Mouse (Mus musculus) kidney, adult 2 months (tissue): ENCODE data around the gene Hacd3. TPM values are rescaled to one million over a fixed set of nuclear protein-coding genes. Genes with fewer than 3 reads are reported as not detected.
A peak's percentile ranks its signal among the peaks of the same experiment; 100 is the strongest.

Source experiments
- DNase-seq: peaks from one replicate; pipeline ENCODE4 v3.0.0; 2021
- H3K27ac ChIP-seq: fragments of 200-500 bp; 2 replicates; pipeline ENCODE4 v1.5.1; 2012; ENCODE audit warnings: low read depth, low read length, control low read depth, inconsistent platforms; ENCODE audit not compliant: insufficient read depth
- H3K27me3 ChIP-seq: fragments of 200-500 bp; replicated peaks from 2 replicates; pipeline ENCODE4 v1.6.1; 2012; ENCODE audit warnings: mild to moderate bottlenecking, moderate library complexity, low read length, inconsistent platforms; ENCODE audit not compliant: control insufficient read depth, insufficient read depth
- H3K36me3 ChIP-seq: fragments of 200-500 bp; 2 replicates; pipeline ENCODE4 v1.6.1; 2012; ENCODE audit warnings: mild to moderate bottlenecking, moderate library complexity, low read length, inconsistent platforms; ENCODE audit not compliant: control insufficient read depth, insufficient read depth
- H3K4me1 ChIP-seq: fragments of 200-500 bp; 2 replicates; pipeline ENCODE4 v1.6.1; 2011; ENCODE audit warnings: low read length; ENCODE audit not compliant: control insufficient read depth, insufficient read depth
- H3K4me3 ChIP-seq: fragments of 200-500 bp; 2 replicates; pipeline ENCODE4 v1.5.1; 2011; ENCODE audit warnings: mild to moderate bottlenecking, low read depth, low read length, control low read depth; ENCODE audit not compliant: insufficient read depth
- CTCF ChIP-seq: fragments of 200-500 bp; conservative IDR thresholded peaks from 2 replicates; pipeline ENCODE4 v1.5.1; 2011; ENCODE audit warnings: low read depth, mild to moderate bottlenecking, control low read depth, low read length, moderate library complexity, mixed read lengths; ENCODE audit not compliant: insufficient read depth, insufficient read length
- POLR2A ChIP-seq: fragments of 200-500 bp; IDR thresholded peaks from one replicate; pipeline ENCODE4 v1.6.1; 2011; ENCODE audit warnings: low read depth, low read length, control low read depth
- WGBS: fragments of 180-500 bp; shearing (Covaris S2); methylation state at CpG from one replicate; pipeline ENCODE4 v1.1.7; 2018; 5-methylcytosine and 5-hydroxymethylcytosine counted together
- polyA plus RNA-seq: library from polyadenylated mRNA; depleted of rRNA; stranded (reverse); fragments of >200 nt; gene quantifications from 2 replicates; pipeline ENCODE4 v1.2.3, GENCODE M21; 2012; rRNA removed

The Hacd3 gene
- 36.9 and 37.5 TPM in 2 replicates for polyA plus RNA-seq

- H3K4me3 ChIP-seq = peak within 1 kb of the TSS; percentile 99
- H3K27me3 ChIP-seq = no peaks in the 10 kb centered on the region
- under 1% methylated on average over 81 of the region's 81 CpGs for WGBS
- H3K36me3 ChIP-seq = no peaks in the 10 kb centered on the region
- peak within 1 kb of the TSS; percentile 89 for H3K27ac ChIP-seq
- TF ChIP-seq CTCF (no peak), POLR2A (peak; percentile 72)
- peak; percentile 94 for DNase-seq
- H3K4me1 ChIP-seq = peaks cover 11% of the 10 kb centered on the region; the same call in 1 of the 2 replicates
Observed at GRCm38 (mm10) chr9:65020991-65021886, at the start of gene Hacd3. Gene Hacd3 (minus strand): TSS chr9:65021693.

DNA sequence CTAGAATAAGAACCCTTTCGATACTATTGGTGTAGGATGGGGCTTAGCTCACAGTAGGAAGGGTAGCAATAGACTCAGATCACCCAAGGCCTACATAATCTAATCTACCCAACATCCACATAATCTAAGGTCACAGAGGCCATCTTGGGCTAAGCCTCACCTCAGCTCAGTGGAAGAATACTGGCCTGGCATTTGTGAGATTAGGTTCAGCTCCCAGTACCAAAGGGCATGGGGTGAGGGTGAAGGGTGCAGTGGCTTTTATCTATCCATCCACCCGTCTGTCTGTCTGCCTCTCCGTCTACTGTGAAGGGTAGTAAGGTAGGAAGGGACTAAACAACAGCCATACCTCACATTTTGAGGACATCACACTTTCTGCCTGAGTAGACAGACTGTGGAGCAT is 49.1 kb upstream of the Hacd3 start:
- Histone ChIP-seq H3K36me3 (peaks cover 1% of the 10 kb centered on the region), H3K27ac (no peak overlapping the region), H3K27me3 (no peaks in the 10 kb centered on the region), H3K4me3 (no peak overlapping the region), H3K4me1 (no peaks in the 10 kb centered on the region)
- TF ChIP-seq POLR2A (no peak), CTCF (no peak)
- WGBS = 90% methylated on average over 3 of the region's 3 CpGs
- no peak for DNase-seq

DNA sequence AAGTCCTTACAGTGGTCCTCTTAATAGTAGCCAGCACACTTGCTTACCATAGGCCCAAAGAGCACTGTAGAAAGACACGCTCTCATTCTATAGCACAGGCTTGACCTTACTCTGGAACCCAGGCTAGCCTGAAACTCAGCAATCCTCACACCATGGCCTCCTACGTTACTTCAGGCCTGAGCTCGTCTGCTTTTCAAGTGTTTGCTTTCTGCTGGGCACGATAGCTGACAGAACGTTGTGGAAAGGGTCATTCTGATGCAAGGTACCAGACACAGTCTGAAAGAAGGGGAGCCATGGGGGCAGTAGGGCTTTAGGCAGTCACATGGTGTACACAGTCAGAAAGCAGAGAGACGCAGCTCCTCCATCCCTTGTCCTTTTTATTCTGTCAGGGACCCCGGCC is 42.8 kb upstream of the Hacd3 start:
- 91% methylated on average over 7 of the region's 7 CpGs for WGBS
- Histone ChIP-seq H3K27ac (no peak overlapping the region), H3K36me3 (peaks cover 6% of the 10 kb centered on the region; the same call in 1 of the 2 replicates), H3K4me1 (no peaks in the 10 kb centered on the region), H3K27me3 (no peaks in the 10 kb centered on the region), H3K4me3 (no peak overlapping the region)
- no peak for DNase-seq
- TF ChIP-seq POLR2A (no peak), CTCF (no peak)

GRCm38 (mm10) chr9:65050981-65051380 is 29.5 kb upstream of the Hacd3 start:
- no peak for TF ChIP-seq POLR2A
- no peak for TF ChIP-seq CTCF
- Histone ChIP-seq H3K27me3 (no peaks in the 10 kb centered on the region), H3K27ac (no peak overlapping the region), H3K4me1 (no peaks in the 10 kb centered on the region), H3K4me3 (no peak overlapping the region), H3K36me3 (peaks cover 8% of the 10 kb centered on the region)
- 73% methylated on average over 3 of the region's 3 CpGs for WGBS
- no peak for DNase-seq

- H3K27ac ChIP-seq = no peak overlapping the region
- no peaks in the 10 kb centered on the region for H3K4me1 ChIP-seq
- TF ChIP-seq POLR2A = no peak
- no peak for TF ChIP-seq CTCF
- DNase-seq = no peak
- H3K4me3 ChIP-seq = no peak overlapping the region
- WGBS = 81% methylated on average over 5 of the region's 5 CpGs
- H3K36me3 ChIP-seq = peaks cover 12% of the 10 kb centered on the region
- H3K27me3 ChIP-seq = no peaks in the 10 kb centered on the region
Observed at GRCm38 (mm10) chr9:65049422-65049821, 27.9 kb upstream of the Hacd3 start.

- Histone ChIP-seq H3K4me3 (no peak overlapping the region), H3K4me1 (no peaks in the 10 kb centered on the region), H3K27me3 (no peaks in the 10 kb centered on the region), H3K27ac (no peak overlapping the region), H3K36me3 (peaks cover 9% of the 10 kb centered on the region)
- 60% methylated on average over 1 of the region's 1 CpGs for WGBS
- no peak for TF ChIP-seq POLR2A
- TF ChIP-seq CTCF = no peak
- no peak for DNase-seq
Observed at GRCm38 (mm10) chr9:65046993-65047392, 25.5 kb upstream of the Hacd3 start.

DNA sequence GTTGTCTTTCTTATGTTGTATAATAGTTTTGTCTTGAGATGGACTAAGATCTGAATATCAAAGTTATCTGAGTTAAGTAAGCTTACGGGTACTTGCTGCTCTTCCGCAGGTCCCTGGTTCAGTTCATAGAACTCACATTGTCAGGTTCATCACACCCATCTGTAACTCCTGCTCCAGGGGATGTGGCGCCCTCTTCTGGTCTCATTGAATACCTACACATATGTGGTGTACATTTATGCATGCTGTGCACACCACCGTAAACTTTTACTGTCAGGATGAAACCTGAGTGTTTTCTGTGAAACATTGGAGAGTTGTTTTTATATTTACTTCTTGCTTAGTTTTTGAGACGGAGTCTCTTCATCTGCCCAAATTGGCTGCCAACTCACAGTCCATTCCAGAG is 19.9 kb upstream of the Hacd3 start:
- no peaks in the 10 kb centered on the region for H3K4me1 ChIP-seq
- over 99% methylated on average over 5 of the region's 5 CpGs for WGBS
- peaks cover 20% of the 10 kb centered on the region for H3K36me3 ChIP-seq
- no peak for DNase-seq
- no peak overlapping the region for H3K27ac ChIP-seq
- TF ChIP-seq POLR2A (no peak), CTCF (peak; percentile 33; the same call in 1 of the 2 replicates)
- no peak overlapping the region for H3K4me3 ChIP-seq
- H3K27me3 ChIP-seq = no peaks in the 10 kb centered on the region
